Mouse (Mus musculus): ENCODE measurements at regions not wholly inside any gene's neighbourhood (a gene's known extent, or its start where the extent isn't known, plus 50 kb on each side); places are given as distances from the start of the nearest gene placed in this dataset.

GRCm38 (mm10) chr9:51379589-51379988 lies 50.9 kb upstream of the 1810046K07Rik start:
- DNase-seq = no peak

GRCm38 (mm10) chr9:51393921-51394320 lies 65.2 kb upstream of the 1810046K07Rik start:
- no peak for DNase-seq

- peak; percentile 18 to 42 for DNase-seq
Observed at GRCm38 (mm10) chr9:51394372-51394771, 65.7 kb upstream of the 1810046K07Rik start.

- DNase-seq = no peak
Observed at GRCm38 (mm10) chr9:51396801-51397200, 68.1 kb upstream of the 1810046K07Rik start.

- peak; percentile 6 to 18 for DNase-seq
Observed at GRCm38 (mm10) chr9:51397589-51398220, 69.0 kb upstream of the 1810046K07Rik start.

GRCm38 (mm10) chr9:51398886-51399285 lies 70.2 kb upstream of the 1810046K07Rik start:
- DNase-seq = no peak

GRCm38 (mm10) chr9:51399356-51399755 lies 70.6 kb upstream of the 1810046K07Rik start:
- DNase-seq = no peak

- no peak for DNase-seq
Observed at GRCm38 (mm10) chr9:51401779-51402178, 73.1 kb upstream of the 1810046K07Rik start.

GRCm38 (mm10) chr9:51407978-51408377 lies 79.3 kb upstream of the 1810046K07Rik start:
- DNase-seq = no peak

GRCm38 (mm10) chr9:51418923-51419482 lies 90.3 kb upstream of the 1810046K07Rik start:
- no peak for DNase-seq

- DNase-seq = no peak
Observed at GRCm38 (mm10) chr9:51422553-51422952, 93.8 kb upstream of the 1810046K07Rik start.

GRCm38 (mm10) chr9:51423341-51423740 lies 94.6 kb upstream of the 1810046K07Rik start:
- no peak for DNase-seq

GRCm38 (mm10) chr9:51430426-51430825 lies 101.7 kb upstream of the 1810046K07Rik start:
- no peak for DNase-seq

GRCm38 (mm10) chr9:51437130-51437529 lies 108.4 kb upstream of the 1810046K07Rik start:
- DNase-seq = peak; percentile 9 to 22

GRCm38 (mm10) chr9:51441773-51442381 lies 113.2 kb upstream of the 1810046K07Rik start:
- DNase-seq = peak in 1 of 2 experiments; percentile 4

- DNase-seq = no peak
Observed at GRCm38 (mm10) chr9:51455690-51456089, 127.0 kb upstream of the 1810046K07Rik start.

- no peak for DNase-seq
Observed at GRCm38 (mm10) chr9:51462463-51463024, 133.8 kb upstream of the 1810046K07Rik start.

GRCm38 (mm10) chr9:51470031-51470430 lies 141.3 kb upstream of the 1810046K07Rik start:
- no peak for DNase-seq

- no peak for DNase-seq
Observed at GRCm38 (mm10) chr9:51476511-51477056, 147.9 kb upstream of the 1810046K07Rik start.

GRCm38 (mm10) chr9:51487840-51488239 lies 159.1 kb upstream of the 1810046K07Rik start:
- DNase-seq = no peak

GRCm38 (mm10) chr9:51507265-51507913 lies 178.7 kb upstream of the 1810046K07Rik start:
- DNase-seq = no peak

- no peak for DNase-seq
Observed at GRCm38 (mm10) chr9:51517643-51518042, 188.9 kb upstream of the 1810046K07Rik start.

GRCm38 (mm10) chr9:51518376-51518775 lies 189.7 kb upstream of the 1810046K07Rik start:
- DNase-seq = no peak

All from kidney, postnatal 4 days (tissue).